Mouse (Mus musculus) brain, embryonic 14.5 days (tissue): ENCODE data around the gene Grin2d. TPM values are rescaled to one million over a fixed set of nuclear protein-coding genes. Genes with fewer than 3 reads are reported as not detected.
A peak's percentile ranks its signal among the peaks of the same experiment; 100 is the strongest.

Experiments used
- DNase-seq: peaks from one replicate; pipeline ENCODE4 v3.0.0-alpha.2; 2011; ENCODE audit warnings: low read depth
- CTCF ChIP-seq: fragments of 200-500 bp; IDR thresholded peaks from 2 replicates; pipeline ENCODE4 v1.5.1; 2012; ENCODE audit warnings: inconsistent platforms, mild to moderate bottlenecking, moderate library complexity, borderline replicate concordance; ENCODE audit not compliant: insufficient read depth, insufficient read length; ENCODE audit errors: extremely low read depth
- POLR2A ChIP-seq: fragments of 200-500 bp; IDR thresholded peaks from 2 replicates; pipeline ENCODE4 v1.6.1; 2012; ENCODE audit warnings: mild to moderate bottlenecking, inconsistent platforms, borderline replicate concordance; ENCODE audit not compliant: poor library complexity, insufficient read depth, insufficient read length, severe bottlenecking; ENCODE audit errors: extremely low read depth
- polyA plus RNA-seq: library from polyadenylated mRNA; depleted of rRNA; stranded (reverse); fragments of >200 nt; gene quantifications from 2 replicates; pipeline ENCODE4 v1.2.3, GENCODE M21; 2012

The Grin2d gene
- polyA plus RNA-seq, 1 experiment: 31.1 TPM

DNA sequence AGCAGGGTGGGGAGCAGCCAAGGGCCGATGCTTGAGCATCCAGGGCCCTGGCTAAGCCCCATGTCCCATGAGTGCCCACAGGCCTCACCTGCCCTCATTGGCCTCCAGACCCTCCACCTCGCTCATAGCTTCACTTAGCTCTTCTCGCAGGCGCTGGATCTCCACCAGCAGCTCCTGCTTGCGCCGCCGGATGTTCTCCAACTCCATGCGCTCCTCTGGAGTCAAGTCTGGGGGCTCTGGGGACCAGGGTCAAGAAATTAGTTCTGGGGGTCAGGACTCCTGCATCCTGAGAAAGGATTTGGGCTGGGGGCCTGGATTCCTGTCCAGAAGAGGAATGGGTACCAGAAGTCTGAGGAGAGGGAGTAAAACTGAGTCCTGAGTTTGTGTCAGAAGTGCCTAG is 65.3 kb downstream of the Grin2d start:
- TF ChIP-seq CTCF: no peak
- TF ChIP-seq POLR2A: no peak
- DNase-seq: no peak

DNA sequence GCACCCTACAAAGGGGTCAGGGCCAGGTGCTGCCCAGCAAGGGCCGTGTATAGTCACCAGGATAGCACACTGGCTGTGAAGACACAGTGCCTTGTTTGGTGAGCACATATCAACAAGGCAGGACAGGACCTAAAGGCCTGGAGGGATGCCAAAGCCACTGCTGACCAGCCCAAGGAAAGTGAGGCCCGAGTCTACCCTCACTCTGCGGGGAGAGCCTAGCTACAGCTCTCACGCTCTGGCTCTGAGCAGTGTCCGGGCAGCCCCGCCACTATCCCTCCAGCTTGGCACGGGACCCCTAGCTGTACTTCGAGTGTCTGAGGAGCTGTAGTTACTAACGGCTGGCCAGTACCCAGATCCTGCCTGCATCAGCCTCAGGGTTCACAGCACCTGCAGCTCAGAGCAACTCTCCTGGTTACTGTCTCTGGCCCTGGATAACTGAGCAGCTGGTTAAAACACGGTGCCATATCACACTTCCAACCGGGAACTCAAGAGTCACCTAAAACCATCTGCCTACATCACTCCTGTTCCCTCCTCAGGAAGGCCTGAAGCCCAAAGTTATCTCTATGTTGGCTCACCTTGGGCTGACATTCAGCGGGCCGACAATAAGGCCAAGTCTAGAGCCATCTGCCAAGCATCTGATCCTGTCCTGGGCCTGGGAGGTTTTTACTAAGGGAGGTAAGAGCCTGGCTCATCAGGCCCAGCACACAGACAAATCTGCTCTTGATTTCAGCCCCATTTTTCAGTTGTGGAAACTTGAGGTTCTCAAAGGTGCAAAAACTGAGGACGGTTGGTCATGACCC is 68.7 kb downstream of the Grin2d start:
- no peak for TF ChIP-seq POLR2A
- TF ChIP-seq CTCF: no peak
- peak; percentile 15 for DNase-seq

DNA sequence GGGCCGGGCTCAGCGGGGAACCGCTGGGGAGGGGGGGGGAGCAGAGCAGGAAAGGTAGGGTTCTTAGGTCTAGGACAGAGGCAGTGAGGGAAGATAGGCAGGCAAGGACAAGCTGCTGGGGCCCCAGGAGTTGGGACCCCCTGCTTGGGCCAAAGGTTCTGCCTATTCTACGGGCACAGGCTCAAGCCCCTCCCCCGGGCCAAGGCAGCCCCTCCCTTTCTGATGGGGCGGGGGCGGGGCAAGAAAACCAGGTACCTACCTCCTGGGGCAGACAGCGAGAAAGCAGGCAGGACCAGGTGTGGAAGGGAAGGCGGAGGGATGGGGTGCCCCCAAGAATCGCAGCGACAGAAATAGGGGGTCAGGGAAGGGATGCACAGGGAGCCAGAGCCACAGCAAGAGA is 69.7 kb downstream of the Grin2d start:
- no peak for TF ChIP-seq POLR2A
- no peak for TF ChIP-seq CTCF
- DNase-seq: no peak

- DNase-seq: peak; percentile 11
- TF ChIP-seq CTCF: no peak
- no peak for TF ChIP-seq POLR2A
Measured at GRCm38 (mm10) chr7:45805941-45806340, 72.2 kb downstream of the Grin2d start.

- no peak for DNase-seq
- TF ChIP-seq POLR2A (no peak), CTCF (no peak)
Measured at GRCm38 (mm10) chr7:45802551-45802950, 75.6 kb downstream of the Grin2d start.

- DNase-seq: peak; percentile 96
- peak; percentile 100 for TF ChIP-seq CTCF
- TF ChIP-seq POLR2A: no peak
Measured at GRCm38 (mm10) chr7:45801348-45801747, 76.8 kb downstream of the Grin2d start.

DNA sequence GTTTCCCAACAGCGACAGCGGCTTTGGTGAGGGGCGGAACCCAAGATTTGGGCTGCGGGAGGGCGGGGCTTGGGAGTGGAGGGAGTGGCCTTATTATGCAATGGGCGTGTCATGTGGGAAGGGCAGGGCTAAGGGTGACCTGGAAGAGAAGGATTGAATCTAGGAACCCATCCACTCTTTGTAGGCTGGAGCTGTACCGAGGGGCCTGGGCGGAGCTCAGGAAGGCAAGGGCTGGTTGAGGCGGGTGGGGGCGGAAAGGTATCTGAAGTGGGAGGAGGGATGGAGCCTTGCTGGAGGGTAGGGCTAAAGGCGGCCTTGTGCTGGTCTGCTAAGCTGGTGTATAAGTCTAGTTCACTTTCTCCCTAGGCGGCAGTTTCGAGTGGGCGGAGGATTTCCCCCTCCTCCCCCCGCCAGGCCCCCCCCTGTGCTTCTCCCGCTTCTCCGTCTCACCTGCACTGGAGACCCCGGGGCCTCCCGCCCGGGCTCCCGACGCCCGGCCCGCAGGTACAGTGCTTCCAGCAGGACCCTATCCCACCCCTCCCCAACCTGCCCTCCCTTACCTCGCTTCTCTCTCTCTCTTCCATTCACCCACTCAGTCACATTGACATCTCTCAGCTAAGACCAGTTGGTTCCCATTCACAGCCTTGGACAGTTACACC is 77.5 kb downstream of the Grin2d start:
- TF ChIP-seq CTCF (no peak), POLR2A (no peak)
- no peak for DNase-seq

DNA sequence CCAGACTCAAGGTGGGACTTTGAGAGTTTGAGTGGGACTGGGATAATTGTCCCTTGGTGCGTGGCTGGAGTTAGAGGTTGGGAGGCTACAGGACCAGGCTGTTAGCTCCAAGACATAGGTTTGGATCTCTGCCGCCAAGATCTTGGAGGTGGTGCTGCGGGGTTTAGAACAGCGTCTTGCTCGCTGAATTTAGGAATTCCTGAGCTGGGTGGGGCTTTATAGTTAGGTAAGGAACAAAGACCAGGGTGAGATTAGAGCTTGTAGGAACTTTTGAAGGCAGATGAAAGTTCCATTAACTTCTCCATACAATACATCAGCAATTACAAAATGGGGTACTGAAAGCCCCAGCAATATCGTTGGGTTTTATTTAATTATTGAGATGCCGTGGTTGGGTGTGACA is 78.2 kb downstream of the Grin2d start:
- no peak for DNase-seq
- TF ChIP-seq CTCF: no peak
- TF ChIP-seq POLR2A: no peak

GRCm38 (mm10) chr7:45798931-45799330 is 79.2 kb downstream of the Grin2d start:
- TF ChIP-seq CTCF (no peak), POLR2A (no peak)
- no peak for DNase-seq

- no peak for DNase-seq
- TF ChIP-seq POLR2A: no peak
- no peak for TF ChIP-seq CTCF
Measured at GRCm38 (mm10) chr7:45798511-45798836, 79.7 kb downstream of the Grin2d start.

DNA sequence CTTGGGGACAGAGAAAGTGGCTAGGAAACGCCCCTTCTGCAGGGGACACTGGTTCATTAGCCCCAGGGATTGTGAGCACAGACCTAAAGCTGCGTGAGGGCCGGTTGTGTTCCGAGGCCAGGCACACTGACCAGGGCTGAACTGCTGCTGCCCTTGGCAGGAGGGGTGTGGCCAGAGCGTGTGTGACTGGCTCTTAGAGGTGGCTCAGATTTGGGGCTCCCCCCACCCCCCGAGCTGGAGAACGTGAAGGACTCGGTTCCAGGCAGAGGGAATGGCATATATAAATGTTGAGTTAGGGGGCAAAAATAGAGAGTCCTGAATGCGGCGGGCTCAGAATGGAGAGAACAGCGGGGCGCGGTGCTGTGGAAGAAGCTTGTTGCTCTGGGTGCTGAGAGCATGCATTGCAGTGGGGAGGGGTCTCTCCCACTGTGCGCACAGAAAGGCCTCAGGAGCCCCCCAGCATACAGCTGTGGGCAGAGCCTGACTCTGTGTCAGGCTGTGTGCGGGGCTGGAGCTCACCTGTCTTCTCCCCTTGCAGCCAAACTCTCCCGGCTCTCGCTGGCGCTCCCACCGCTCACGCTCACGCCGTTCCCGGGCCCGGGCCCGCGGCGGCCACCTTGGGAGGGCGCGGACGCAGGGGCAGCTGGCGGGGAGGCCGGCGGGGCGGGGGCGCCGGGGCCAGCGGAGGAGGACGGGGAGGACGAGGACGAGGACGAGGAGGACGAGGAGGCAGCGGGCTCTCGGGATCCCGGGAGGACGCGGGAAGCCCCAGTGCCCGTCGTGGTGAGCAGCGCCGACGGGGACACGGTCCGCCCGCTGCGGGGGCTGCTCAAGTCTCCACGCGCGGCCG is 80.3 kb downstream of the Grin2d start:
- DNase-seq: peak; percentile 23
- no peak for TF ChIP-seq POLR2A
- no peak for TF ChIP-seq CTCF

GRCm38 (mm10) chr7:45796950-45797349 is 81.2 kb downstream of the Grin2d start:
- no peak for DNase-seq
- TF ChIP-seq CTCF (no peak), POLR2A (no peak)

GRCm38 (mm10) chr7:45794971-45795370 is 83.2 kb downstream of the Grin2d start:
- no peak for DNase-seq
- TF ChIP-seq POLR2A: no peak
- no peak for TF ChIP-seq CTCF

GRCm38 (mm10) chr7:45793969-45794585 is 84.1 kb downstream of the Grin2d start:
- no peak for TF ChIP-seq POLR2A
- TF ChIP-seq CTCF: no peak

GRCm38 (mm10) chr7:45793240-45793639 is 84.9 kb downstream of the Grin2d start:
- no peak for TF ChIP-seq POLR2A
- TF ChIP-seq CTCF: no peak
- no peak for DNase-seq

More at GRCm38 (mm10) chr7:45793969-45794585, 84.1 kb downstream of the Grin2d start:
- DNase-seq: no peak
